Mouse (Mus musculus): ENCODE measurements at regions not wholly inside any gene's neighbourhood (a gene's known extent, or its start where the extent isn't known, plus 50 kb on each side); places are given as distances from the start of the nearest gene placed in this dataset.
A peak's percentile ranks its signal among the peaks of the same experiment; 100 is the strongest.

GRCm38 (mm10) chr15:97161530-97161929 is 85.4 kb upstream of the Pced1b start:
- no peak overlapping the region for H3K4me3 ChIP-seq (replicated peaks; ENCODE audit: insufficient read depth, low read depth, low read length)
- DNase-seq, result no peak
- no peak overlapping the region for H3K27ac ChIP-seq (ENCODE audit: insufficient read depth, low read length)
- no peaks in the 10 kb centered on the region for H3K27me3 ChIP-seq (ENCODE audit: control insufficient read depth, insufficient read depth, low read length)
- TF ChIP-seq CTCF (IDR thresholded peaks at IDR 0.05; ENCODE audit: borderline replicate concordance, insufficient read depth, low read depth, low read length) (no peak), POLR2A (IDR thresholded peaks at IDR 0.05; ENCODE audit: borderline replicate concordance, insufficient read depth, low read length) (no peak)
- H3K4me1 ChIP-seq (ENCODE audit: control insufficient read depth, insufficient read depth, low read length), result no peaks in the 10 kb centered on the region
- 91% methylated on average over 5 of the region's 5 CpGs for WGBS

- TF ChIP-seq POLR2A (IDR thresholded peaks at IDR 0.05; ENCODE audit: borderline replicate concordance, insufficient read depth, low read length) (no peak), CTCF (IDR thresholded peaks at IDR 0.05; ENCODE audit: borderline replicate concordance, insufficient read depth, low read depth, low read length) (no peak)
- peak in 1 of 2 experiments; percentile 11 for DNase-seq
- no peaks in the 10 kb centered on the region for H3K27me3 ChIP-seq (ENCODE audit: control insufficient read depth, insufficient read depth, low read length)
- H3K4me3 ChIP-seq (replicated peaks; ENCODE audit: insufficient read depth, low read depth, low read length), result no peak overlapping the region
- 35% methylated on average over 8 of the region's 8 CpGs for WGBS
- H3K4me1 ChIP-seq (ENCODE audit: control insufficient read depth, insufficient read depth, low read length), result no peaks in the 10 kb centered on the region
- no peak overlapping the region for H3K27ac ChIP-seq (ENCODE audit: insufficient read depth, low read length)
These were observed 94.6 kb upstream of the Pced1b start for GRCm38 (mm10) chr15:97152354-97152753.

- WGBS, result 29% methylated on average over 12 of the region's 12 CpGs
- Histone ChIP-seq H3K27ac (ENCODE audit: insufficient read depth, low read length) (no peak overlapping the region), H3K4me1 (ENCODE audit: control insufficient read depth, insufficient read depth, low read length) (no peaks in the 10 kb centered on the region), H3K4me3 (replicated peaks; ENCODE audit: insufficient read depth, low read depth, low read length) (no peak overlapping the region), H3K27me3 (ENCODE audit: control insufficient read depth, insufficient read depth, low read length) (no peaks in the 10 kb centered on the region)
- TF ChIP-seq POLR2A (IDR thresholded peaks at IDR 0.05; ENCODE audit: borderline replicate concordance, insufficient read depth, low read length) (no peak), CTCF (IDR thresholded peaks at IDR 0.05; ENCODE audit: borderline replicate concordance, insufficient read depth, low read depth, low read length) (no peak)
- peak in 1 of 2 experiments; percentile 15 for DNase-seq
These were observed 95.1 kb upstream of the Pced1b start for GRCm38 (mm10) chr15:97151793-97152192.

GRCm38 (mm10) chr15:97150983-97151735 is 95.4 kb upstream of the Slc38a4 start:
- no peak overlapping the region for H3K4me3 ChIP-seq (replicated peaks; ENCODE audit: insufficient read depth, low read depth, low read length)
- DNase-seq, result no peak
- WGBS, result 82% methylated on average over 10 of the region's 10 CpGs
- no peaks in the 10 kb centered on the region for H3K27me3 ChIP-seq (ENCODE audit: control insufficient read depth, insufficient read depth, low read length)
- no peak overlapping the region for H3K27ac ChIP-seq (ENCODE audit: insufficient read depth, low read length)
- no peaks in the 10 kb centered on the region for H3K4me1 ChIP-seq (ENCODE audit: control insufficient read depth, insufficient read depth, low read length)
- TF ChIP-seq POLR2A (IDR thresholded peaks at IDR 0.05; ENCODE audit: borderline replicate concordance, insufficient read depth, low read length) (no peak), CTCF (IDR thresholded peaks at IDR 0.05; ENCODE audit: borderline replicate concordance, insufficient read depth, low read depth, low read length) (no peak)

- Histone ChIP-seq H3K27ac (ENCODE audit: insufficient read depth, low read length) (no peak overlapping the region), H3K4me1 (ENCODE audit: control insufficient read depth, insufficient read depth, low read length) (no peaks in the 10 kb centered on the region), H3K4me3 (replicated peaks; ENCODE audit: insufficient read depth, low read depth, low read length) (no peak overlapping the region), H3K27me3 (ENCODE audit: control insufficient read depth, insufficient read depth, low read length) (no peaks in the 10 kb centered on the region)
- WGBS, result 92% methylated on average over 2 of the region's 2 CpGs
- no peak for TF ChIP-seq CTCF (IDR thresholded peaks at IDR 0.05; ENCODE audit: borderline replicate concordance, insufficient read depth, low read depth, low read length)
- TF ChIP-seq POLR2A (IDR thresholded peaks at IDR 0.05; ENCODE audit: borderline replicate concordance, insufficient read depth, low read length), result no peak
- no peak for DNase-seq
These were observed 86.2 kb upstream of the Slc38a4 start for GRCm38 (mm10) chr15:97141958-97142357.

- Histone ChIP-seq H3K27me3 (ENCODE audit: control insufficient read depth, insufficient read depth, low read length) (no peaks in the 10 kb centered on the region), H3K27ac (ENCODE audit: insufficient read depth, low read length) (no peak overlapping the region), H3K4me3 (replicated peaks; ENCODE audit: insufficient read depth, low read depth, low read length) (no peak overlapping the region), H3K4me1 (ENCODE audit: control insufficient read depth, insufficient read depth, low read length) (no peaks in the 10 kb centered on the region)
- TF ChIP-seq POLR2A (IDR thresholded peaks at IDR 0.05; ENCODE audit: borderline replicate concordance, insufficient read depth, low read length), result no peak
- no peak for TF ChIP-seq CTCF (IDR thresholded peaks at IDR 0.05; ENCODE audit: borderline replicate concordance, insufficient read depth, low read depth, low read length)
- WGBS, result 86% methylated on average over 3 of the region's 3 CpGs
- no peak for DNase-seq
These were observed 82.5 kb upstream of the Slc38a4 start for GRCm38 (mm10) chr15:97138265-97138664.

- Histone ChIP-seq H3K27me3 (ENCODE audit: control insufficient read depth, insufficient read depth, low read length) (no peaks in the 10 kb centered on the region), H3K4me1 (ENCODE audit: control insufficient read depth, insufficient read depth, low read length) (no peaks in the 10 kb centered on the region), H3K27ac (ENCODE audit: insufficient read depth, low read length) (no peak overlapping the region), H3K4me3 (replicated peaks; ENCODE audit: insufficient read depth, low read depth, low read length) (no peak overlapping the region)
- WGBS, result 9% methylated on average over 11 of the region's 11 CpGs
- peak; percentile 30; the same call in 1 of the 2 replicates for TF ChIP-seq CTCF (IDR thresholded peaks at IDR 0.05; ENCODE audit: borderline replicate concordance, insufficient read depth, low read depth, low read length)
- TF ChIP-seq POLR2A (IDR thresholded peaks at IDR 0.05; ENCODE audit: borderline replicate concordance, insufficient read depth, low read length), result no peak
- DNase-seq, result peak; percentile 10 to 20
These were observed 79.5 kb upstream of the Slc38a4 start for GRCm38 (mm10) chr15:97135291-97135690.

GRCm38 (mm10) chr15:97127771-97128170 is 72.0 kb upstream of the Slc38a4 start:
- no peak for DNase-seq
- no peaks in the 10 kb centered on the region for H3K4me1 ChIP-seq (ENCODE audit: control insufficient read depth, insufficient read depth, low read length)
- no peak overlapping the region for H3K27ac ChIP-seq (ENCODE audit: insufficient read depth, low read length)
- H3K27me3 ChIP-seq (ENCODE audit: control insufficient read depth, insufficient read depth, low read length), result no peaks in the 10 kb centered on the region
- no peak overlapping the region for H3K4me3 ChIP-seq (replicated peaks; ENCODE audit: insufficient read depth, low read depth, low read length)
- TF ChIP-seq POLR2A (IDR thresholded peaks at IDR 0.05; ENCODE audit: borderline replicate concordance, insufficient read depth, low read length), result no peak
- 88% methylated on average over 8 of the region's 8 CpGs for WGBS
